Mouse (Mus musculus) kidney, embryonic 14.5 days (tissue): ENCODE measurements at regions not wholly inside any gene's neighbourhood (a gene's known extent, or its start where the extent isn't known, plus 50 kb on each side); places are given as distances from the start of the nearest gene placed in this dataset.

Experiments used
- ATAC-seq: fragments of 200-750 bp; cut with Nextera tagmentation; 2 replicates; pipeline ENCODE4 v1.8.0; 2017; ENCODE audit warnings: moderate number of reproducible peaks, mild to moderate bottlenecking, moderate TSS enrichment, moderate library complexity; ENCODE audit not compliant: low FRiP score, low TSS enrichment
- H3K27ac ChIP-seq: fragments of 300-500 bp; sonication (generic); 2 replicates; pipeline ENCODE4 v1.5.1; 2014; ENCODE audit warnings: low read depth, mild to moderate bottlenecking, low read length, moderate library complexity, mixed read lengths
- H3K27me3 ChIP-seq: fragments of 300-500 bp; sonication (generic); 2 replicates; pipeline ENCODE4 v1.6.1; 2014; ENCODE audit warnings: mild to moderate bottlenecking, low read length; ENCODE audit not compliant: control insufficient read depth, insufficient read depth
- H3K36me3 ChIP-seq: fragments of 300-500 bp; sonication (generic); 2 replicates; pipeline ENCODE4 v1.6.1; 2014; ENCODE audit warnings: low read length, mixed read lengths; ENCODE audit not compliant: control insufficient read depth, insufficient read depth
- H3K4me1 ChIP-seq: fragments of 300-500 bp; sonication (generic); 2 replicates; pipeline ENCODE4 v1.6.1; 2014; ENCODE audit warnings: low read length, mixed read lengths; ENCODE audit not compliant: control insufficient read depth, insufficient read depth
- H3K4me2 ChIP-seq: fragments of 300-500 bp; sonication (generic); replicated peaks from 2 replicates; pipeline ENCODE4 v1.6.1; 2014; ENCODE audit warnings: low read depth, mild to moderate bottlenecking, low read length
- H3K4me3 ChIP-seq: fragments of 300-500 bp; sonication (generic); 2 replicates; pipeline ENCODE4 v1.5.1; 2014; ENCODE audit warnings: mild to moderate bottlenecking, low read length
- H3K9ac ChIP-seq: fragments of 300-500 bp; sonication (generic); 2 replicates; pipeline ENCODE4 v1.6.1; 2014; ENCODE audit warnings: low read depth, mild to moderate bottlenecking, low read length, moderate library complexity
- H3K9me3 ChIP-seq: fragments of 300-500 bp; sonication (generic); 2 replicates; pipeline ENCODE4 v1.6.1; 2016; ENCODE audit warnings: low read length; ENCODE audit not compliant: control insufficient read depth
- WGBS: fragments of 180-500 bp; shearing (Covaris S2); extraction: QIAGEN DNeasy Blood & Tissue Kit; methylation state at CpG from one replicate; pipeline ENCODE4 v1.1.7; 2014; 5-methylcytosine and 5-hydroxymethylcytosine counted together

DNA sequence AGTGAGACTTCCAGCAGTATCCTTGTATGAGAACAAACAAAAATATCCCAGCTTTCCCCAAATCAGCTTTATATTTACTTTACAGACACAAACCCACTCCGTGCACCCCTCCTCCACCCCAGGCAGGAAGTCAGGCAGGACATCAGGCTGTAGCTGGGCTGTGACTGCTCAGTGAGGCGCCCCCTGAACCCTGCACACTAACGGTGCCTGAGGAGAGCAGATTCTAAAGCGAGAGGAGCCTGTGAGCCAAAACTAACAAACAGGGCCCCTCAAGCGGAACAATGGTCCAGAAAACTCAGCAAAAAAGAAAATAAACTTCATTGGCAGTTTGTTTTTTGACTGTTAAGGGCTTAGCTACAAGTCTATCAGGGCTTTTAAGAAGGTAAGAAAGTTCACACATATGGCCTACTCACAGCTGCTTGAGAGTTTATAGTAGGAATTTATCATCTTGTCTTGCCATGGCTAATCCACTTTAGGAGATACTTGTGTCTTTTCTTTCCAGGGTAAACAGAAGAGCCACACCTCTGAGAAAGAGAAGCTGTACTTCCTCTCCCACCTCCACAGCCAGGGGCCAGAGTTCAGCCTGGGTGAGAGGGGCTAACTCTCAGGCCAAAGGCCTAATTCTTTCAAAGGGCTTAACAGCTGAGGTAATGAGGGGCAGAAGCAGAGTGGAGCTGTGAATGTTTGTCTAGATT, 1628.2 kb downstream of the 4930444P10Rik start:
- Histone ChIP-seq H3K27me3 (no peaks in the 10 kb centered on the region), H3K4me1 (peaks cover 10% of the 10 kb centered on the region; the same call in 1 of the 2 replicates), H3K36me3 (no peaks in the 10 kb centered on the region), H3K9ac (no peak overlapping the region), H3K4me3 (no peak overlapping the region), H3K27ac (peak overlapping the region; percentile 8; the same call in 1 of the 2 replicates), H3K4me2 (no peak overlapping the region), H3K9me3 (no peaks in the 10 kb centered on the region)
- 4% methylated on average over 5 of the region's 5 CpGs for WGBS
- ATAC-seq: peak; percentile 95

GRCm38 (mm10) chr1:14462496-14462895, 1630.6 kb downstream of the 4930444P10Rik start:
- H3K36me3 ChIP-seq: no peaks in the 10 kb centered on the region
- no peaks in the 10 kb centered on the region for H3K9me3 ChIP-seq
- ATAC-seq: peak; percentile 29; the same call in 1 of the 2 replicates
- 20% methylated on average over 3 of the region's 3 CpGs for WGBS
- no peak overlapping the region for H3K4me2 ChIP-seq
- H3K27me3 ChIP-seq: no peaks in the 10 kb centered on the region
- peaks cover 10% of the 10 kb centered on the region; the same call in 1 of the 2 replicates for H3K4me1 ChIP-seq
- H3K9ac ChIP-seq: no peak overlapping the region
- H3K27ac ChIP-seq: no peak overlapping the region
- no peak overlapping the region for H3K4me3 ChIP-seq

GRCm38 (mm10) chr1:14460811-14461210, 1632.3 kb downstream of the 4930444P10Rik start:
- no peak overlapping the region for H3K4me3 ChIP-seq
- H3K4me1 ChIP-seq: peaks cover 14% of the 10 kb centered on the region; the same call in 1 of the 2 replicates
- ATAC-seq: no peak
- H3K4me2 ChIP-seq: no peak overlapping the region
- no peaks in the 10 kb centered on the region for H3K9me3 ChIP-seq
- no peaks in the 10 kb centered on the region for H3K36me3 ChIP-seq
- H3K27me3 ChIP-seq: no peaks in the 10 kb centered on the region
- no peak overlapping the region for H3K9ac ChIP-seq
- no peak overlapping the region for H3K27ac ChIP-seq
- 55% methylated on average over 4 of the region's 4 CpGs for WGBS

DNA sequence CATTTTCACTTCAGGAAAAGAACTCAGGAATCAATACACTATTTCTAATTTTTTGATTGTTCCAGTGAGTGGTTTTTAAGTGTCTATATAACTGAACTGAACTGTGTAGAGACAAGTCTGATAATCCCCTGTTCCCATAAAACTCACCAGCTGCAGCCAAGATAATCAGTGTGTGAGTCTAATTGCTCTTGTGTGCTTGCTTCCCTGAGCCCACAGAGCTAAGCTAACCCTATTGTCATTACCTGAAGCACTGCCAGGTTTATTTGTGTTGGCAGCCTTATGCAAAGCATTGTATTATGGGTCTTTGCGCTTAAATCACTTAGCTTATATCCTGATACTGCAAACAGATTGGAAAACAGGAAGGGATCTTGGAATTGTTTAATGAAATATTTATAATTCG, 1663.8 kb downstream of the 4930444P10Rik start:
- no peak overlapping the region for H3K27ac ChIP-seq
- ATAC-seq: no peak
- WGBS: 85% methylated on average over 2 of the region's 2 CpGs
- H3K9me3 ChIP-seq: no peaks in the 10 kb centered on the region
- H3K9ac ChIP-seq: no peak overlapping the region
- H3K27me3 ChIP-seq: no peaks in the 10 kb centered on the region; the same call in 1 of the 2 replicates
- H3K4me3 ChIP-seq: no peak overlapping the region
- no peaks in the 10 kb centered on the region for H3K36me3 ChIP-seq
- H3K4me1 ChIP-seq: no peaks in the 10 kb centered on the region
- H3K4me2 ChIP-seq: no peak overlapping the region

- Histone ChIP-seq H3K9ac (no peak overlapping the region), H3K36me3 (no peaks in the 10 kb centered on the region), H3K27ac (no peak overlapping the region), H3K4me2 (no peak overlapping the region), H3K4me3 (no peak overlapping the region), H3K4me1 (no peaks in the 10 kb centered on the region), H3K9me3 (no peaks in the 10 kb centered on the region), H3K27me3 (no peaks in the 10 kb centered on the region)
- ATAC-seq: no peak
- WGBS: 62% methylated on average over 1 of the region's 1 CpGs
Observed at GRCm38 (mm10) chr1:14421030-14421429, 1672.1 kb downstream of the 4930444P10Rik start.

DNA sequence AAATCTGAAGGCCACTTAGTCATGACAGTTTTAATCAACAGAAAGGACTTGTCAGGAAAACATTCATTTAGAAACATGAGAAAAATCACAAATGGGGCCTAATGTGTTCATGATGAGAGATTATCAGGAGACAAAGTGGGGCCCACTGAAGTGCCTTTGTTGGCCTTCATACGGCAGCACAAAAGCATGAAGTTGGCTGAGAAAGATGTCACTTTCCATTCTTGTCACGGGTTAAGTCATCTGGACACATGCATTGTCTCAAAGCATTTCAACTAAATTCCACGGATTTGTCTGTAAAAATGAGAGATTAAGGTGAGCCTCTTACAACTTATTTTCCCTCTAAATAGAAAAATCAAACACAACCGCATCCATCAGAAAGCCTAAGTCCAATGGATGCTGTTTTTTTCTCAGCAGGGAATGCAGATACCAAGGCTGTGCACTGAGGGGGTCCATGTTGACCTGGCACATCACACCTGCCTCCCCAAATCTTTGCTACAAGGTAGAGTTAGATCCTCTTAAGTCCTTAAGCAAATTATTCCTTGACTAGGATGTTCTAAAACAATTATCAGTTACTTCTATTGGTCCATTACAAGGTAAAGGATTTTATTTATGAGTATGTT, 1679.2 kb downstream of the 4930444P10Rik start:
- Histone ChIP-seq H3K4me1 (no peaks in the 10 kb centered on the region), H3K27me3 (no peaks in the 10 kb centered on the region), H3K27ac (no peak overlapping the region), H3K9ac (no peak overlapping the region), H3K4me2 (no peak overlapping the region), H3K36me3 (no peaks in the 10 kb centered on the region), H3K4me3 (no peak overlapping the region), H3K9me3 (no peaks in the 10 kb centered on the region)
- ATAC-seq: no peak
- 88% methylated on average over 4 of the region's 4 CpGs for WGBS

DNA sequence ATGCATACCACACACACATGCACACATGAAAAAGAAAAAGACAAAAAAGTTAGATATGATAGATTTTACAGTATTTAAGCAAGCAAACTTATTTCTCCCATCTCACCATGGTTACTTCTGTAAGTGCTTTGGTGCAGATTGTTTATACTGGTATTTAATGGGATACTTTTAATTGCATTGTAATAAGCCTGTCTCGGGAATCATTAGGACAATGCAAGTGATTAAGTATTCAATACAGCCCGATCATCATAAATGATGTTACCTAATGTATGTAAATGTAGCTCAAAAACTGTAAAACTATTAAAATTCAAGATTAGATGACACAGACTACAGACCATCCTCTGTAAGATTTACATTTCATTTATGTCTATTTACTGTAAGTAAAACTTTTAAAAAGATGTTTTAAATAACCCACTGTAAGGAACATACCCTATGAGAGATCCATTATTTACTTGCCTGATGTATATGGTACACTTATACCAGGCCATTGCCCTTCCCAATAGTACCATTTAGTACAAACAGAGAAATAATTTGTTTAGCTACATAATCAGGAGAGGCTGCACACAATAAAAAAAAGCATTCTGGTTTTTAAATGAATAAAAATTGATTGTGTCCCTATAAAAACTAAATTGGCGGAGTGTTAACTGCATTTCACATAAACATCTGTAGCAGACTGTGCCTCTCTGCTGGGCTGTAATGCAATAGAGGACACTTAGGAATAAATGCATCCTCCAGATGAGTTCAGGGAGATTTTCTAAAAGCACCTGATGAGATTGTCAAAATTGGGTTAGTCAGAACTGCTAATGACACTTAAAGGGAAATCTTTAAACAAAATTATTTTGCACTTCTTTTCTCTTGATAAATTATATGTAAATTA, 1722.9 kb downstream of the 4930444P10Rik start:
- H3K4me1 ChIP-seq: no peaks in the 10 kb centered on the region
- 89% methylated on average over 3 of the region's 3 CpGs for WGBS
- H3K9ac ChIP-seq: no peak overlapping the region
- no peaks in the 10 kb centered on the region for H3K9me3 ChIP-seq
- H3K27ac ChIP-seq: no peak overlapping the region
- ATAC-seq: no peak
- H3K4me3 ChIP-seq: no peak overlapping the region
- no peaks in the 10 kb centered on the region for H3K36me3 ChIP-seq
- H3K4me2 ChIP-seq: no peak overlapping the region
- H3K27me3 ChIP-seq: no peaks in the 10 kb centered on the region

- H3K27ac ChIP-seq: no peak overlapping the region
- H3K4me1 ChIP-seq: no peaks in the 10 kb centered on the region
- H3K9me3 ChIP-seq: no peaks in the 10 kb centered on the region
- WGBS: 68% methylated on average over 2 of the region's 2 CpGs
- no peaks in the 10 kb centered on the region for H3K36me3 ChIP-seq
- H3K4me3 ChIP-seq: no peak overlapping the region
- H3K27me3 ChIP-seq: no peaks in the 10 kb centered on the region
- H3K4me2 ChIP-seq: no peak overlapping the region
- no peak overlapping the region for H3K9ac ChIP-seq
- ATAC-seq: no peak
Observed at GRCm38 (mm10) chr1:14359998-14360640, 1733.0 kb downstream of the 4930444P10Rik start.
